Mouse (Mus musculus): Measurements from ENCODE around the gene Utp11.

Gene Utp11

DNA sequence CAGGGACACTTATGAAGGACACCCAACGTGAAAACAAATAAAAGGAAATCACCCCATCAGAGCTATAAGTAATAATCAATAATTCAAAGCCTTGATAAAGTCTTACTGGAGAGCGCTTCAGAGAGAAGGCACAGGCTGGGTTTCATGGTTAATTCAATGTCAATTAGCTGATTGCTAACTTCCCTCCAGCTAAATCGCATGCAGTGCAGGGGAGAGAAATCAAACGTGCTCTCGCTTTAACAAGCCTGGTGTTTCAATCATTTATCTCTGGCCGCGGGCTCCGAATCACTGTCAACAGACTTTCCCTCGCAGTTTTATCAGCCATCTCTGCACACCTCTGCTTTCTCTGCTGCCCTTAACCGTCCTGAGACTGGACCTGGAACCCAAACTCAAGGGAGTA, 60.5 kb downstream of the Utp11 start:
- DNase-seq (ENCODE audit: low spot score): no peak

GRCm38 (mm10) chr4:124631456-124631855, 61.9 kb downstream of the Utp11 start:
- no peak for DNase-seq (ENCODE audit: low spot score)
